Mouse (Mus musculus): ENCODE results near the gene C1ra.
"Not testable (repeated sequence)": the region's sequence is repeated elsewhere in the genome, so short reads cannot be mapped to it uniquely, and the experiment has no call there.

C1ra gene

GRCm38 (mm10) chr6:124512355-124512836 is at the start of gene C1ra:
C1ra (plus strand) TSS chr6:124512405.
- peak; percentile 43 to 56 for DNase-seq (ENCODE audit: low spot score in 2 of 2)

GRCm38 (mm10) chr6:124463881-124464291 is 48.3 kb upstream of the C1ra start:
- DNase-seq (ENCODE audit: low spot score in 2 of 2) = peak in 1 of 2 experiments; percentile 12

DNA sequence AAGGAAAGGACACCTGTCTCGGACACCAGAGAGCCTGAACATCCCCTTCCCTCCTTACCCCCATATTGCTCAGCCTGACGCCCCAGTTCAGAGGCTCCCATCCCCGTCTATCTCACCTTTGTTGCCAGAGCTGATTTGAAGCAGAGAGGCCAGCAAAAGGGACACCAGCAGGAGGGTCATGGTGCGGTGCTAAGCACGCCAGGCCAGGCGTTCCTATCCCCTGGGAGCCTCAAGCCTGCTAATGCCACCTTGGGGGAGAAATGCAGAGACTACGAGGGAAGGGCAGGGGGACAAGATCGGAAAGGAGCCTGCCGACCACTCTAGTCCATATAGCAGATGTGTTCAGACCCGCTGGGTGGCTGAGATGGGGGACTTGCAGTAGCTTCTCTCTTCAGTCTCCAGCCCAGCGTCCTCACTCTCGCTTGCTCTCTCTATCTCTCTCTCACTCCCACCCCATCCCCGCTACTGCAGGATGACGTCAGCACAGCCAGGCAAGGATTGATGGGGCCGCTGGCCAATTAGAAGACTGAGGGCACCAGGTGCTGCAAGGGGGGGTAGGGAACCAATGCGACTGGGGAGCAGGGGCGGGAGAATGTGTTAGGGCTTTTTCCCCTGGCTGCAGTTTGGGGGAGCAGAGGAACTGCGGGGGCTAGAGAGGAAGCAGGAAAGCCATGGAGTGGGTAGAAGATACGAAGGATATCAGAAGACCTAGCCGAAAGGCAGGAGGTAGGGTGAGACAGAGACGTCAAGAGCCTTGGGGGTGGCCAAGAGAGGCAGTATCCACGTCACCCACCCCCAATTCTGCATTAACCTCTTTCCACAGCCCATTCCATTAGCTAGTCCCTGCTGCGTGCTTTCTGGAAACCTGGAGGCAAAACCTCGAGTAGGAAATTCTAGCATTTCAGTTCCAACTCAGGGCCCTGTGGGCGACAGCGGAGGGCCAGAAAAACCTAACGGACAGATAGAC is 47.6 kb upstream of the C1ra start, which contains the start of gene Clstn3:
Gene Clstn3 (minus strand): TSS at position 490 of the 967 bp plus-strand sequence.
- DNase-seq (ENCODE audit: low spot score in 2 of 2) = peak; percentile 79 to 87

GRCm38 (mm10) chr6:124465299-124465698 is 46.9 kb upstream of the C1ra start:
- no peak for DNase-seq (ENCODE audit: low spot score in 2 of 2)

- DNase-seq (ENCODE audit: low spot score in 2 of 2) = no peak
Measured at GRCm38 (mm10) chr6:124465729-124466128, 46.5 kb upstream of the C1ra start.

DNA sequence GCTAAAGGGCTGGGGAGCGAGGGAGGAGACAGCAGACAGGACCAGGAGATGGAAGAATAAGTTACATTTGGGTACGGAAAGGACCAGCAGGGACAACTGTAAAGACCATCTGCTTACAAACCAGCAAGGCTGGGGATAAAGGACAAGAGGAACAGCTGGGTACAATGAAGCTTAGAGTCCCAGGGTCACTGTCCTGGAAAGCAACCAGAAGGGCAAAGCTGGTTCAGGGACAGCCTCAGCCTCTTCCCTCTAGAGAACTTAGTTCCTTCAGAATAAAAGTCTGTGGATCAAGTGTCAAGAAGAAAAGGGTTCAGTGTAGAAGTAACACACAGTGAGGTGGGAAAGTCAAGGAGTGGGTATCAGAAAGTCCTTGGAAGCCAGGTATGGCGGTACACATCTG is 41.1 kb upstream of the C1ra start:
- DNase-seq (ENCODE audit: low spot score in 2 of 2) = no peak

DNA sequence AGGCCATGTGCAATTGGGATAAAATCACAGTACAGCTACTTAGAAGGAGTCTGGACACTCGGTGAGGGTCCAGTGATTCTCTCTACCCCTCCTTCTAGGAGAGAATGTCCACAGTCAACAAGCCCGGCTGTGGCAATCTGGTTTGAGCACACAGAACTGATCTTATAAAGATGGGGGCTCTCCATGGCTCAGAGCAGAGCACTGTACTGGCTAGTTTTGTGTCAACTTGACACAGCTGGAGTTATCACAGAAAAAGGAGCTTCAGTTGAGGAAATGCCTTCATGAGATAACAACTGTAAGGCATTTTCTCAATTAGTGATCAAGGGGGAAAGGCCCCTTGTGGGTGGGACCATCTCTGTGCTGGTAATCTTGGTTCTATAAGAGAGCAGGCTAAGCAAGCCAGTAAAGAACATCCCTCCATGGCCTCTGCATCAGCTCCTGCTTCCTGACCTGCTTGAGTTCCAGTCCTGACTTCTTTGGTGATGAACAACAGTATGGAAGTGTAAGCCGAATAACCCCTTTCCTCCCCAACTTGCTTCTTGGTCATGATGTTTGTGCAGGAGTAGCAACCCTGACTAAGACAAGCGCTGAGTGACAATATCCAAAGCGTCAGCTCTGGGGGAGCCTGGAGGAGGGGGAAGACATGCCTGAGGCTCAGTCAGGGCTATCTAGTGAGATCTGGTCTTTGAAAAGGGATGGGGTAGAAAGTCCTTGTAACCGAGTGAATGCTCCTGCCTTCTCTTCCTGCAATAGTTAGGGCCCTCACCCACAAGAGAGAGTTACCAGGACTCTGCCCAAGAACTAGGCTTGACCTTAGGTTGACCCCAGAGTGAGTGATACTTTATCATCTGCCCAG is 40.2 kb upstream of the C1ra start:
- not testable (repeated sequence) for DNase-seq (ENCODE audit: low spot score in 2 of 2)

DNA sequence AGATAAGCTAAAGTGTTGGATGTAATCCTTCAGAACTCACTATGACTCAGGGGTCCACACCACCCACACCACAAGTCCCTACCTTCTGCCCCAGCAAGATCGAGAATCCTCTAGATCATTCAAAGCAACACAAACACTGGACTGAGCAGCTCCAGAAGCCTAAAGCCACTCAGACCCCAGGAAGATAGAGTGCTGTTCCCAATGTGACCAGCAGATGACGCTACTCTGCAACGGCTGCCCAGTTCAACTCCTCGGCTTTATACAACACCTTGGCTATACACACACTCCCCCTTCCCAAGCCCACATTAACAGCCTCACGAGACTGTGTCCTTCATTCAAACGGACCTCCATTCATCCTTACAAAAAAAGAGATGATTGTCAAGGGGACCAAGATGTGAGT is 39.4 kb upstream of the C1ra start:
- peak in 1 of 2 experiments; percentile 48 for DNase-seq (ENCODE audit: low spot score in 2 of 2)

DNA sequence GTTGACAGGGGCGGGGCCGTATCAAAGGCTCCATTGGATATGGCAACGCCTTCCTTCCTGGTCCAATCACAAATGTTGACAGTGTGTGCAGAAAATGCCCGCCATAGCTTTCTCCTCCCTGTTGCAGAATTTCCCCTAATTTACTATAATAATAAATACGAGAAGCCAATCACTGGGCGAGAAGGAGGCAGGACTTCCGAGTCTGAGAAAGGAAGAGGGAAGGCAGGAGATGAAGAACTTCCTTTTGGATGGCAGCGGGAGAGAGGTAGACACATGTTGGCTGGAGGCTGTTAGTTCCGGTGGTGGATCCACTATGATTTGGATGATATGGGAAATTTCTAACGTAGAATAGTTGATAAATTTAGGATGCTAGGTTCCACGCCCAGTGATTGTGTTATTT is 37.6 kb upstream of the C1ra start:
- no peak for DNase-seq (ENCODE audit: low spot score in 2 of 2)

- not testable (repeated sequence) for DNase-seq (ENCODE audit: low spot score in 2 of 2)
Measured at GRCm38 (mm10) chr6:124475335-124476075, 36.7 kb upstream of the C1ra start.

DNA sequence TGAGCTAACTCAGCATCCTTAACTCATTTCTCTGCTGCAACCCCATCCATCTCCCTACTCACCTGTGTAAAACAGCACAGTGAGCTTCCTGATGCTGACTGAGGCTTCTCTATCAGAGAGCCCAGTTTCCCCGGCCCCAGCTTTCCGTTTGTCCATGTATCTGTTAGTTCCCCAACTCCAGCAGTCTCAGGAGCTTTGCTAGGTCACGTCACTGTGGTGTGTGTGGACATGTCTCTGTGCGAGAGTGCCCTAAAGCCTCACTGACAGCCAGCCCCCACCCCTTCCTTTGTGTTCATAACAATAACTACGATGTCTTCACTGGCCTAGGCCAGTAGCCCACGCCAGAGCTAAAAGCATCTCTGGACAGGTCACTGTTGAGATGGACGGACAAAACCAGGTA is 36.0 kb upstream of the C1ra start:
- no peak for DNase-seq (ENCODE audit: low spot score in 2 of 2)

DNA sequence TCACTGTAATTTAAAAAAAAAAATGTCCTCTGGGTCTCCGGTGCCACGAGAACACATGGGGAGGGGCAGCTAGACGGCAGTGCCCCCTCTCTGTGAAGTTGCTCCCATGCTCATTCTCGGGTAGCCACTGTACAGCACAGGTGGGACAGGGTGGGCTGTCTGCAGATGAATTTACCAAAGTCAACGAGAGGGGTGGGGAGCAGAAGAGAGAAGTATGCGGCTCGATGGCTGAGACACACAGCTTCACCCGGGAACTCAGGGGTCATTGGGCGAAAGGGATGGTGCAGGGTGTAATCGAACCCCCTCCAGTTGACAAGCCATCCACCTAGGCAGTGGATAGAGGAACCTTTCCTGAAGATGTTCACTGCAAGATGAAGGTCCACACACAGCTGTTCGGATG is 35.4 kb upstream of the C1ra start:
- no peak for DNase-seq (ENCODE audit: low spot score in 2 of 2)

DNA sequence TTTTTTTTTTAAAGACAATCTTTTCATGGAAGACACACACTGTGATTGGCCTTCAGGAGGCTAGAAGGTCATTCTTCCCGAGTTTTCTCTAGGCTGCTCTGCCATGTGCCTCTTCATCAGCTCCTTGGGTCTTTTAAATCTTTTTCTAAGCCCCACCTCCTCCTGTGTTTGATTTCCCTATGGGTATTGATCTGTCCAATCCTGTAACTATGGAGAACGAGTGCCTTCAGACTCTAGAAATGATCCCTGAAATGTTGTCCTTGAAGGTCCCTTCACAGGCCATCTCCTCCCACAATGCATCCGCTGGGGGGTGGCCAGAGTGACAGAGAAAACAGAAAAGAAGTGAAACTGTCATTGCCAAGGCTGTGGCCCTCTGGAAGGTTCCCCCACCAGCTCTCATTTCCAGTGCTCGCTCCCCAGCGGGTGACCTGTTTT is 35.0 kb upstream of the C1ra start:
- no peak for DNase-seq (ENCODE audit: low spot score in 2 of 2)

GRCm38 (mm10) chr6:124477922-124478651 is 34.1 kb upstream of the C1ra start:
- no peak for DNase-seq (ENCODE audit: low spot score in 2 of 2)

DNA sequence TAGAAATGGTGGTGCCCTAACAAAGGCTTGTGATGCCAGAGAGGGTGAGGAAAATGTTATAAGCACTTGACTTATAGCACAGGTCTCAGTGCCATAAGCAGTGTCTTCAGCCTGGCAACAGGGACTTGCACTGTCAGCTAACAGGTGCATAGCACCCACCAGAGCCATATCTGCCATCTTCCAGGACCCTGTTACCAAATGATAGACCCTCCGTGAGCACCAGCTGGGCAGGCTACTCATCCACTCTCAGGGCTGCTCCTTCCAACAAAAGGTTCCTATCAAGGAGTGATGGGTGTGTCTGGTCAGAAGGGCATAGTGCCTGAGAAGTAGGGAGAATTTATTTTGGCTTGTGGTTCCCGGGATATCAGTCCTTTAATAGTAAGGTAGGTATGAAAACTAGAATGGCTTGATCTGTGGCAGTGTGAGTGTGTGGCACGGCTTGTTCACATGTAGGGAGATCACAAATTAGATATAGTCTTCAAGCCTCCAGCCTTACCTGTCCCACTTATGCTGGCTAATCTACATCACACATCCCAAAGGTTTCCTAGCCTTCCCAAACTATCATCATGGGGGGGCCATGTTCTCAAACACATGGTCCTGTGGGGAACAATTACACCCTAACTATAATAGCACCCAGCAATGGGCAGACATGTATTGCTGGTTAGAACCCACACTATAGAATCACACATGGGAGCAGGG is 33.2 kb upstream of the C1ra start:
- DNase-seq (ENCODE audit: low spot score in 2 of 2) = no peak

GRCm38 (mm10) chr6:124479573-124479930 is 32.7 kb upstream of the C1ra start:
- DNase-seq (ENCODE audit: low spot score in 2 of 2) = no peak

DNA sequence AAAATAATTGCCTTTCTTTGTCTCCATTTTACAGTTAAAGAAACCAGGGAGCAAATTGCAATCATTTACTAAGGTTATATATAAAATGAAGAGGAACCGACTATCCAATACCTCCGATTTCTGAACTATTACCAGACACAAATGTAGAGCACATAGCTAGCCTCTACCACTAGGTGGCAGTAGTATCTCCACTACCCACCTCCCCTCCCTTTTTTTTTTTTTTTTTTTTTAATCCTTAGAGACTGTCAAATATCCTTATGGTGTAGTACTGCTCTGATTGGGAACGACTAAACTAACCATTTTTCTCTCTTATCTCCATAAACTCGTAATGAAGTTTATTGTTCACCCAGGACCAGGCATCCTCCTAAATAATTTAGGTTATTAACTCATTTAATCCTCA is 31.9 kb upstream of the C1ra start:
- no peak for DNase-seq (ENCODE audit: low spot score in 2 of 2)

- DNase-seq (ENCODE audit: low spot score in 2 of 2) = no peak
Measured at GRCm38 (mm10) chr6:124481571-124481970, 30.6 kb upstream of the C1ra start.

DNA sequence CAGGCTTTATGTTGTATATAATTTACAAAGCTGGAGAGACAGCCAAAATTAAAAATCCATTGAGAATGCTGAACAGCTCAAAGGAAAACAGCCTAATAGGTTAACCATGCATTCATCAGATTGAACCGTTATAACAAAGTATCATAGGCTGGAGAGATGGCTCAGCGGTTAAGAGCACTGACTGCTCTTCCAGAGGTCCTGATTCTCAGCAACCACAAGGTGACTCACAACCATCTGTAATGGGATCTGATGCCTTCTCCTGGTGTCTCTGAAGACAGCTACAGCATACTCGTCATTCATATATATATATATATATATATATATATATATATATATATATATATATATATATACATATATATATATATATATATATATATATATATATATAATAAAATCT is 28.4 kb upstream of the C1ra start:
- not testable (repeated sequence) for DNase-seq (ENCODE audit: low spot score in 2 of 2)

GRCm38 (mm10) chr6:124484851-124485250 is 27.4 kb upstream of the C1ra start:
- DNase-seq (ENCODE audit: low spot score in 2 of 2) = no peak
